Mouse (Mus musculus) liver, embryonic 14.5 days (tissue): Measurements from ENCODE around the gene Gsta1.

Experiments
- CTCF ChIP-seq: IDR thresholded peaks from 2 replicates; pipeline ENCODE4 v1.5.1; 2016; ENCODE audit warnings: antibody characterized with exemption, low read depth, control low read depth
- EP300 ChIP-seq: IDR thresholded peaks from 2 replicates; pipeline ENCODE4 v1.6.1; 2016; ENCODE audit warnings: antibody characterized with exemption, low read depth

DNA sequence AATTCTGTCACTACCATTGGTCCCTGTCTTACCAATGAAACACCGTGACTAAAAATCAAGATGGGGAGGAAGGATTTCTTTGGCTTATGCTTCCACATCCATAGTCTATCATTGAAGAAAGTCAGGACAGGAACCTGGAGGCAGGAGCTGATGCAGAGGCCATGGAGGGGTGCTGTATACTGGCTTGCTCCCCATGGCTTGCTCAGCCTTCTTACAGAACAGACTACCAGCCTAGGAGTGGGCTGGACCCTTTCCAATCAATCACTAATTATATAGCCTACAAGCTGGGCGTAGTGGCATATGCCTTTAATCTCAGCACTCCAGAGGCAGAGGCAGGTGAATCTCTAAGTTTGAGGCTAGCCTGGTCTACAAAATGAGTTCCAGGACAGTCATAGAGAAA, 19.6 kb upstream of the Gsta1 start:
- TF ChIP-seq CTCF: no peak
- no peak for TF ChIP-seq EP300
